Mouse (Mus musculus) embryo, embryonic 11 days (tissue): ENCODE results near the gene 4930404N11Rik.
A peak's percentile ranks its signal among the peaks of the same experiment; 100 is the strongest.

Experiments
- DNase-seq: peaks from one replicate; pipeline ENCODE4 v3.0.0-alpha.2; 2015

Gene 4930404N11Rik

DNA sequence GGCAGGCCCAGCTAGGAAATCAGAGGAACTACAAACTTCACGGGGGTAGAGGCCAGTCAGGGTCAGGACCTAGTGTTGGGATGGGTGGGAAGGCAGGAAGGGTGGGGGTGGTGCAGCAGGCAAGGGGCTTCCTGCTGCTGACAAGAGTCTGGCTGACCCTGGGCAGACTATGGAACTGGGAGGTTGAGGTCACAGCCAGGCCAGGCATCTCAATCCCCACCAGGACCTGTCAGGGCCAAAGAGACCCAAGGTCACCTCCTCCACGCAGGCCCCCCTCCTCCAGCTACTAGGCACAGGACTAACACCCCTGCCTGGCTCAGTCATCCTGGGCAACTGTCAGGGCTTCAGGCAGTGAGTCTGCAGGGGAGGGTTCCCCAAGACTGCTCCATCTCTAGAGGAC, 37.7 kb downstream of the 4930404N11Rik start:
- DNase-seq, result no peak

DNA sequence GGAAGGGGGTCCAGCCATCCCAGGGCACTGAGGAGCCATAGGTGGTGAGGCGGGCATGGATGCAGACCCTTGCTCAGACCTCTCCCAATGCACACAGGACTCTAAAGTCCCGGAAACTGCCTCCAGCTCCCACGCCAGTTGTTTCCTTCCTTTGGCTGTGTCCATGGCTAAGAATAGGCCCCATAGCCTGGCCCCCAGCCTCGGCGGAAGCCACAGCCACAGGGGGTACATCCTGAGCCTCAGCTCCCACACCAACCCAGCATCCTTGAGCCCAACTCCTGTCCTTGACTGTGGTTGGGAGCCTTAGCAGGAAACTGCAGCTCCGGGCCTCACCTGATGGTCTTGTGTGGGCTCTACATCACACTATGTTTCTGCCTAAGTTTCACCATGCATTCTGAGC, 38.8 kb downstream of the 4930404N11Rik start:
- DNase-seq, result no peak

DNA sequence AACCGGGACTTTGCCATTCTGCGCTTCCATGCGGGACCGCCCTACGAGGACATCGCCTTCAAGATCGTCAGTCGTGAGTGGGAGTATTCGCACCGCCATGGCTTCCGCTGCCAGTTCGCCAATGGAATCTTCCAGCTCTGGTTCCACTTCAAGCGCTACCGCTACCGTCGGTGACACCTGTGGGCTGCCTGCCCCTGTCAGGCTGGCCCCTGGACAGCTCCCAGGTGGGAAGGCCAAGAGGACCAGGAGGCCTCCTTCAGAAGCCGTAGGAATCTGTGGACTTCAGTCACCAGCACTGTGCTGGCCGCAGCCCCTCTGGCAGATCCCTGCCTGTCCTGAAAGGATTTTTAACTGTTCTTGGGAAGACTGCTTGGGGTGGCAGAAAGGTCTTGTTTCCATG, 39.8 kb downstream of the 4930404N11Rik start:
- no peak for DNase-seq

DNA sequence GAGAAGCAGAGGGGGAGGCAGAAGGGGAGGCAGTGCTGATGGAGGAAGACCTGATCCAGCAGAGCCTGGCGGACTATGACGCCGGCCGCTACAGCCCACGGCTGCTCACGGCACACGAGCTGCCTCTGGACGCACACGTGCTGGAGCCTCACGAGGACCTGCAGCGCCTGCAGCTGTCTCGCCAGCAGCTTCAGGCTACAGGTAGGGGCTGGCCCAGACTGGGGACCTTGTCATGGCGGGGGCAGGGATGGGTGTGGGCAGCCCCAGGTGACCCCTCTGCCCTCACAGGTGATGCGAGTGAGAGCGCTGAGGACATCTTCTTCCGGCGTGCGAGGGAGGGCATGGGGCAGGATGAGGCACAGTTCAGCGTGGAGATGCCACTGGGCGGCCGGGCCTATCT, 40.4 kb downstream of the 4930404N11Rik start:
- no peak for DNase-seq

DNA sequence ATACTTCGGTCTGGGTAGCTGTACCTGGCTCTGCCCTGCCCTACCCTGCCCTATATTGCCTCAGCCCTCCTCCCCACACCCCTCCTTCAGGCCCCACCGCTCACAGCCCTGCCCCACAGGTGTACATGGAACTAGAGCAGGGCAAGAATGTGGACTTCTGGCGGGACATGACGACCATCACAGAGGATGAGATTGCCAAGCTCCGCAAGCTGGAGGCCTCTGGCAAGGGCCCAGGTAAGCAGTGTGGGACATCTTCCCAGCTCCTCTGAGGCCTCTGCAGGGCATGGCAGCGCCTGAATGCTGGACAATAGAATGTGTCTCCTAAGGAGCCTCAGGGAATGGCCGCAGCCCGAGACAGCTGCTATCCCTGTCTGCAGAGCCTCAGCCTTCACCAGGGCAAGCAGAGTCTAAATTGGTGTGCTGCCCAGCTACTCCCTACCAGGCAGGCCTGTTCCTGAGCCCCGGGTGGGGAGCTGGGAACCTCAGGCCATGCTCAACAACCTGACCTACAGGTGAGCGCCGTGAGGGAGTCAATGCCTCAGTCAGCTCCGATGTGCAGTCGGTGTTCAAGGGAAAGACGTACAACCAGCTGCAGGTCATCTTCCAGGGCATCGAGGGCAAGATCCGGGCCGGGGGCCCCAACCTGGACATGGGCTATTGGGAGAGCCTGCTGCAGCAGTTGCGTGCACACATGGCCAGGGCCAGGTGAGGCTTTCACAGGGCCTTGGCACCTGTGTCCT, 41.7 kb downstream of the 4930404N11Rik start:
- no peak for DNase-seq

DNA sequence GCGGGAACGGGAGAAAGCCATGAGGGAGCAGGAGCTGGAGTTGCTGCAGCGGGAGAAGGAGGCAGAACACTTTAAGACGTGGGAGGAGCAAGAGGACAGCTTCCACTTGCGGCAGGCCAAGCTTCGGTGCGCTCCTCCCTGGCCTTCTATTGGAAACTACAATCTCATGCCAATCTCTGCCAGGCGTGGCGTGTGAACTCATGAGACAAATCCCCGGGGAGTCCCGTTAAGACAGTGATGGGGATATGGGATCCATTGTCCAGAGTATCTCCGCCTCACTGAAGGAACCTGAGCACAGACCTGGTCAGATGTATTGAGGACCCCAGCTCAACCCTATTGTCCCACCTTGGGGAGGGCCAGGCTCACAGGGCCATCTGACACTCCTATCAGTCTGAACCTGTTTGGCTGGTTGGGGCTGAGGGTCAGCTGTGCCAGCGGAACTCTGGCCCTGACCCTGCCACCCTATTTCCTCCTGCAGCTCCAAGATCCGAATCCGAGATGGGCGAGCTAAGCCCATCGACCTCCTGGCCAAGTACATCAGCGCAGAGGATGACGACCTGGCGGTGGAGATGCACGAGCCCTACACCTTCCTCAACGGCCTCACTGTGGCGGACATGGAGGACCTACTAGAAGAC, 42.4 kb downstream of the 4930404N11Rik start:
- no peak for DNase-seq

DNA sequence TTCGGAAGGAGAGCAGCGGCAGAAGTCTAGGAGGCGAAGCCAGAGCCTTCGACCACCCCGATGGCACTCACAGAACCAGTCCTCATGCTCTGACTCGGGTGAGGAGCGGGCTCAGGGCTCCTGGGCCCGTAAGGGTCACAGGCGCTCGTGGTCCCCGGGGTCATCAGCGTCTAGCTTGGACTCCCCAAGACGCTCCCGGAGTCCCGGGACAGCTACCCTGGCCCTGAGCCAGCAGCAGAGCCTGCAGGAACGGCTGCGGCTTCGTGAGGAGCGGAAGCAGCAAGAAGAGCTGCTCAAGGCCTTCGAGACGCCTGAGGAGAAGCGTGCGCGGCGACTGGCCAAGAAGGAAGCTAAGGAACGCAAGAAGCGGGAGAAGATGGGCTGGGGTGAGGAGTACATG, 43.2 kb downstream of the 4930404N11Rik start:
- no peak for DNase-seq

DNA sequence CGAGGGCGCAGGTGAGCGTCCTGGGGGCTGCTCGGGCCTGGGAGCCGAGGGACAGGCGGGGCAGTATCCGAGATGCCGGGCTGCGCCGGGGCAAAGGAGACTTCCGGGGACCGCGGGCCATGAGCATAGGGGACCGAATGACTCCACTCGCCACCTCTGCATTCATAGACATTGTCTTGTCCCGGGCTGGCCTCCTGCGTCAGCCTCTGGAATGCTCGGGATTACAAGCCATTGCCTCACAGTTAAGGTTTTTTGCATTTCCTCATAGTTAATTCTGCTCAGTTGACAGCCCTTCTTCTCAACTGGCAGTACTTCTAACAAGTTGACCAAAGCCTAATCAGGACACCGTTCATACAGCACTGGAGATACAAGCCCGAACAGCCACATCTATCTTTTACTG, 44.2 kb downstream of the 4930404N11Rik start:
- no peak for DNase-seq

DNA sequence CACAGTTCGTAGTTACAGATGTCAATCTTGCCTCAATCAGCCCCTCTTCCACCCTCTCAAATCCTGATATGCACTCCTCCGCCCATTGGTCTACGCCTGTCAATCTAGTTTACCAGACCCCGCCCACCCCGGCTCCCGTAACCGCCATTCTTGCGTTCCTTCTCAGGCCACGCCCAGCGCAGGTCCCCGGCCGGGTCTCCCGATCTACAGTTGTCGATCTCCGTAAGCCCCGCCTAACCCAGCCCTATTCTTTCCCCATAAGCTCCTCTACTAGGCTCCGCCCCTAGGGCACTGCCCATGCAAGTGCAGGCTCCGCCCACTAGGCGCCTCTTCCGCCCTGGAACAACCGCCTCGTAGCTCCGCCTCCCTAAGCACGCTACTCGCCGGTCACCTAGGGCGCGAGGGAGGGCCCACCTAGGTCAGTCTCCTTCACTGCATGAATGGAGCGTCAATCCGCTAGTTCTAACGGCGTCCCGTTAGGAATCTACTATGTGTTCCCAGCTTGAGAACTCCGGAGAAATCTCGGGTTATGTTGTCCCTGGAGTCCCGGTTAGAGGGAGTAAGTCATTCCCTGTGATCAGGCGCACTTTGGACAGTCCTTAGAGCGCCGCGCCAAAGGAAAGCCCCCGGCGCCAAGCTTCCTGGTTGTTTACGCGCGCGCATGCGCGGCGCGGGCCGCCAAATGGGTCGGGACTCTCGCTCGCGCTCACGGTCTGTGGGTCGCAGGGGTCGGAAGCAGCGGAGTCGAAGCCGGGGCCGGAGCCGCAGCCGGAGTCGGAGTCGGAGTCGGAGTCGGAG, 44.9 kb downstream of the 4930404N11Rik start, which contains the start of gene Cactin:
Gene Cactin (plus strand): TSS at position 554 of the 798 bp plus-strand sequence.
- peak; percentile 100 for DNase-seq

DNA sequence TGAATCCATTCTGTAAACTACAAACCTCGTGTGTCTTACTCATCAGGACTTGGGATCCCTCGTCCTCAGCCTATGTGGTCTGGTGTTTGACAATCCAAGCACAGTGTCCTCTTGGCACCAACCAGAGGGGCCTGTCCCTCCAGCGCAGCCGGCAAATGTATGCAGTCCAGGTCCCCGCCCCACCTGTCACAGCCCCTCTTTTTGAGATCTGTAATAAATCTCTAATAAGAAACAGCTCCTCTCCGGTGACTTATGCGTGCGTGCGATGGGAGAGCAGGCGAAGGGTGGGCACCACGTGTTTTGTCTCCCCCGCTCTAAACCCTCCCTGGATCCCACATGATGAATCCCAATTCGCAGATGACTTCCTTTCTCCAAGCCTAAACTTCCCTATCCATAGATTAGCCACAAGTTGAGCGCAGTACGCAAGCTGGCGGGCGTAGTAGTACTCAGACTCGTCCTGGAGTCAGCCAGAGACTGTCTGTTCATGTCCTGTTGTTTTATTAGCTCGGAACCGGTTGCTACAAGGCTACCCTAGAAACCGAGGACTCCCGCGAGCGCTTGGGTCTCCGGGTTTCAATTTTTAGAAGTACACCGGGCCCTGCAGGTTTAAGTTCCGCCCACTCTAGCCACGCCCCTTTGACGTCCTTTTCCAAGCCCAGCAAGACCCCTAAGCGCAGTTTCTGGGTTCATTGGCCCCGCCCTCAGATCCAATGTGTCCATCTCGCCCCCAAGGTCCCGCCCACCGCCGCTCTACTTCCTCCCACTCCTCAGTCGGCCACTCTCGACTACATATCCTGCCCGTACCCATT, 45.7 kb downstream of the 4930404N11Rik start:
- DNase-seq, result peak; percentile 99

DNA sequence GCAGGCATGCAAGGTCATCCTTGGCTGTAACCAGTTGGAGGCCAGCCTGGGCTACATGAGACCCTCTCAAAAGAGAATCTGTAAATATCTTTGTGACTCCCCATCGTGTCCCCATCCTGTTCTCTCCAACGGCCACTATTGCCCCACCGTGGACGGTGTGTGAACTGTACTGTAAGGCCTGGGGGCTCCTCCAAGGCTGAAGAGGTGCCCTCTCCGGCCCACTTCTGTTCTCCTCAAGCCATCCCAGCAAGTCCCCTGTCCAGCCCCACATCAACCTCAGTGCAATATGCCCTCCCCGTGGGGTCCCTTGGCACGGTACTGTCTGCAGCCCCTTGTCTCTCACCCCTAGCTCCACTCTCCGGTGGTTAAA, 46.3 kb downstream of the 4930404N11Rik start:
- DNase-seq, result no peak

DNA sequence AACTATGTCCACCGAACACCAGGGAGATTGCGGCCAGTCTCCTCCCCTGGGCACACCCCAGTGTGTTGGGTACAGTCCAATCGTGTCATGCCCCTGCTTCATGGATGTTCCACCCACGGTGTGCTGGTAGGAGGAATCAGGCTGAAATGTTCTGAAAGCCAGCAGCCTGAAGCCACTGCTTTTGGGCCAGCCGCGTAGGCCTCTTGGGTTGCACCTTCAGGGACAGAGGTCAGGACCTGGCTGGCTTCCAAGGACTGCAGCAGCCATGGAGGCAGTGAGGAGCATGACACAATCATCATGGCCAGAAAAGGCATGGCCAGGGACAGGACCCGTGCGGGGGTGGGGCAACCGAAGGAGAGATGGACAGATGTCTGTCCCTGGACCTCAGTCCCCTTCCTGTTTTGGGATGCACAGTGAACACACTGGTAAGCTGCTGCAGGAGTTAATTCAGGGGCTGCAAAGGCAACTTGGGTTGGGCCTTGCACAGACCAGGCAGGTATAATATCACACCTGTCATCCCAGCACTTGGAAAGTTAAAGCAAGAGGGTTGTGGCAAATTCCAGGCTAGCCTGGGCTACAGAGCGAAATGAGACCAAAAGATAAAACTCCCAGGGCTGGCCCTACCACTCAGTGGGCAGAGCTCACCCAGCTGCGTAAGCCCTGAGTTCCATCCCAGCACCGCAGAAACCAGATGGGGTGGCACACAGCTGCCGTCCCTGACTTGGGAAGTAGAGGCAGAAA, 46.9 kb downstream of the 4930404N11Rik start:
- no peak for DNase-seq

DNA sequence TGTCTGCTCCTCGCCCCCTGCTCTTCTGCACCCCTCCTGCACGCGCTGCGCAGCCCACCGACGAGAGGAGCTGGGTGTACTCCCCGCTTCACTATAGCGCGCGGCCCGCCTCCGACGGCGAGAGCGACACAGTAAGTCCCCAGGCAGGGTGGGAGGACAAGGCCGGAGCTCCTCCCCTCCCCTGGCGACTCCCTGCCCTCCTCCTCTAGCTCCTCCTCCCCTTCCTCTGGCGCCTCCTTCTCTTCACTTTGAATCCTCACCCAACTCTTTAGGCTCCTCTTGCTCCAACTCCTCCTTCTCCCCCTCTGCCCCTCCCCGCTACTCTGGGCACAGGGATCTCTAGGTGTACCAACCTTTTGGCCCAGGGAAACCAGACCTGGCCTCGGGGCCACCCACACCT, 48.3 kb downstream of the 4930404N11Rik start:
- DNase-seq, result peak; percentile 65

DNA sequence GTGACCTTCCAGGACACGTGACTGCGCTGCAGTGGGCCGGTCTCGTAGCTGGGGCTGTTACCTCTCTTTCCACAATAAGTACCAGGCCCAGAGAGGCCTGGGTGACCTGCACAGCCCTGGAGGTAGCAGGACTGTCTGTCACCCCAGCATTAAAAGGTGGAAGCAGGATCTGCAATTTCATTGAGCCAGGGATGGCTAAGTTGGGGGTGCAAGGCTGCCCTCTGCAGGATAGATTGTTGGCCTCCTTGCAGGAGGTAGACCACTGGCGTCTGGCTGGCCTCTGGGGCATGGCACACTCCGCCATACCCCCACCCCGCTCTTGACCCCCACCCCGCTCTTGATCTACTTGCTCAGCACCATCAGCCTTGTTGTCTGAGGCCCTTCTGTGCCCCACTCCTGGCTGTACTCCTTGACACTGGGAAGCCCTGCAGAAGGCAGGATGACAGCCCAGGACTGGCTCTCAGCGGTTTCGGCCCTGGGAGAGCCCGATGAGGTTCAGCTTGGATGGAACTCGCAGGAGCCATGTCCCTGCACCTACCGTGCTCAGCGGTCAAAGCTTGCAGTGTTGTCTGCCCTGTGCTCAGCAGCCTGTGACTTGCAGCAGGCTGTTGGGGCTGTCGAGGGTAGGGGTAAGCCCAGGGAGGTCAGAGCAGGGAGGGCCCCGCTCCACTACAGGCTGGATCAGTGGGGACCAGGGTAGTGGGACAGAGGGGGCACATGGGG, 49.1 kb downstream of the 4930404N11Rik start:
- DNase-seq, result peak; percentile 55

DNA sequence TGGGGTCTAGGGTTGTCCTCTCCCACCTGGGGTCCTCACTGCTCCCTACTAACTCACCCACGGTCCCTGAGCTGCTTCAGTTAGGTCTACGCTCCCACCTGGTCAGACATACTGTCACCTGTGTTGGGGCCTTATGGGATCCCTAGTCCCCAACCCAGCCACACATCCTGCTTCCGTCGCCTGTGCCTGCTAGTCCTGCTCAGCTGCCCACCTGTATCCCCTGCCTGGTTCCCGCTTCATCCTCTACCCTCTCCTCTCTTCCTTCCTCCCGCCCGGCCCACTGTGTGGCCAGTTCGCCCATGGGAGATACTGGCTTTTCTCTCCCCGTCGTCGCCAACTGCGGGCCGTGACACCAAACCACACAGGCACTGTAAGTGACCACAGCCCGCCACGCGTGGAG, 50.0 kb downstream of the 4930404N11Rik start:
- no peak for DNase-seq

DNA sequence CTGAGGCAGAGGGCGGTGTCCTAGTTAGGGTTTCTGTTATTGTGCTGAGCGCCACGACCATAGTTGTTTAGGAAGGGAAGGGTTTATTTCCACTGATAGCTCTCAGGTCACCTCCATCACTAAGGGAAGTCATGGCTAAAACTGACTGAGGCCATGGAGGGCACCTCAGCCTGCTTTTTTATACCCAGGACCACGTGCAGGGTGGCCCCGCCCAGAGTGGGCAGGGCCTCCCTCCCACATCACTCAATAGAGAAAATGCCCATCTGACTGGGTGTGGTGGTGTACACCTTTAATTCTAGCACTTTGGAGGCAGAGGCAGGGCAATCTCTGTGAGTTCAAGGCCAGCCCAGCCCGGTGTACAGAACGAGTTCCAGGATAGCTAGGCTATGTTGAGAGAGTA, 51.4 kb downstream of the 4930404N11Rik start:
- DNase-seq, result no peak

DNA sequence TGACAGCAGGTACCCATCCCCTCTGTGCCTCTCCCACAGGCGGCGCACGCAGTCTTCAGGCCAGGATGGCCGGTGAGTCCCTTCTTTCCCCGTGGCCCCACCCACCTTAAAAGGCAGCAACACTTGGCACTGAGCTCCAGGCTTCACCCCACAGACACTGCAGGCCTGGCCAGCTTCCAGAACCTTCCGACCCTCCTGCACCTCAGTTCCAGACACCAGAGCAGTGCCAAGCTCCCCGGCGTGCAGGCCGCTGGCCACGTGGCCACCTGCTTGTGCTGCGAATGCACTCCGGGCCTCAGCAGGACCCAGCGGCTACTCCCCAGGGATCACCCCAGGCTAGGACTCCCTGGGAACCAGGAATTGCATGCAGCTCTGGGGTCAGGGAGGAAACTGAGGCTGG, 52.0 kb downstream of the 4930404N11Rik start:
- DNase-seq, result no peak
